Mouse (Mus musculus) thymus, postnatal 14 days (tissue): Measurements from ENCODE around the gene AI467606.

Source experiments
- DNase-seq: peaks from one replicate; pipeline ENCODE4 v3.0.0; 2021

The AI467606 gene

GRCm38 (mm10) chr7:127096456-127096855, 5.3 kb downstream of the AI467606 start:
- no peak for DNase-seq

- no peak for DNase-seq
Measured at GRCm38 (mm10) chr7:127098521-127098920, 7.4 kb downstream of the AI467606 start.

- DNase-seq: no peak
Measured at GRCm38 (mm10) chr7:127098950-127099349, 7.8 kb downstream of the AI467606 start.

- DNase-seq: no peak
Measured at GRCm38 (mm10) chr7:127099528-127099927, 8.4 kb downstream of the AI467606 start.

GRCm38 (mm10) chr7:127101451-127102016, 10.4 kb downstream of the AI467606 start:
- peak; percentile 42 for DNase-seq

GRCm38 (mm10) chr7:127102148-127102547, 11.0 kb downstream of the AI467606 start:
- DNase-seq: peak; percentile 62

GRCm38 (mm10) chr7:127103960-127104359, 12.8 kb downstream of the AI467606 start:
- peak; percentile 67 for DNase-seq

GRCm38 (mm10) chr7:127104560-127105332, 13.6 kb downstream of the AI467606 start:
- DNase-seq: peak; percentile 88

- DNase-seq: no peak
Measured at GRCm38 (mm10) chr7:127105551-127105950, 14.4 kb downstream of the AI467606 start.

GRCm38 (mm10) chr7:127110239-127111007, 19.3 kb downstream of the AI467606 start:
- DNase-seq: peak; percentile 85

GRCm38 (mm10) chr7:127111461-127111860, 20.3 kb downstream of the AI467606 start:
- DNase-seq: peak; percentile 85

GRCm38 (mm10) chr7:127112251-127112841, 21.2 kb downstream of the AI467606 start:
- peak; percentile 33 for DNase-seq

GRCm38 (mm10) chr7:127112921-127113597, 21.9 kb downstream of the AI467606 start:
- DNase-seq: peak; percentile 44

- DNase-seq: peak; percentile 55
Measured at GRCm38 (mm10) chr7:127113614-127114259, 22.6 kb downstream of the AI467606 start.

- no peak for DNase-seq
Measured at GRCm38 (mm10) chr7:127114920-127115319, 23.8 kb downstream of the AI467606 start.

GRCm38 (mm10) chr7:127116331-127116935, 25.3 kb downstream of the AI467606 start:
- DNase-seq: no peak

GRCm38 (mm10) chr7:127117948-127118347, 26.8 kb downstream of the AI467606 start:
- DNase-seq: no peak

- no peak for DNase-seq
Measured at GRCm38 (mm10) chr7:127118671-127119445, 27.7 kb downstream of the AI467606 start.

GRCm38 (mm10) chr7:127121061-127121910, 30.1 kb downstream of the AI467606 start:
- no peak for DNase-seq

- no peak for DNase-seq
Measured at GRCm38 (mm10) chr7:127121911-127122270, 30.7 kb downstream of the AI467606 start, which contains the start of gene Qprt. Gene Qprt, minus strand, starts transcription at chr7:127122226.
